Mouse (Mus musculus): ENCODE results near the gene Gm10320. TPM values are rescaled to one million over a fixed set of nuclear protein-coding genes. Genes with fewer than 3 reads are reported as not detected.

Gene Gm10320
- total RNA-seq (2015; ENCODE audit: low replicate concordance) (2.3 and 7.1 TPM in 2 replicates), total RNA-seq (2017; ENCODE audit: low replicate concordance) (not detected in 2 replicates)

GRCm38 (mm10) chr13:98491909-98492308 is at the start of gene Gm10320:
Gene Gm10320, minus strand, starts transcription at chr13:98492001.
- no peak for ATAC-seq (replicated peaks; ENCODE audit: low FRiP score, poor library complexity, severe bottlenecking)

GRCm38 (mm10) chr13:98541601-98542000 is 49.8 kb upstream of the Gm10320 start:
- no peak for ATAC-seq (replicated peaks; ENCODE audit: low FRiP score, poor library complexity, severe bottlenecking)

- ATAC-seq (replicated peaks; ENCODE audit: low FRiP score, poor library complexity, severe bottlenecking), result no peak
Measured at GRCm38 (mm10) chr13:98540206-98540605, 48.4 kb upstream of the Gm10320 start.

GRCm38 (mm10) chr13:98539311-98539710 is 47.5 kb upstream of the Gm10320 start:
- ATAC-seq (replicated peaks; ENCODE audit: low FRiP score, poor library complexity, severe bottlenecking), result no peak

- ATAC-seq (replicated peaks; ENCODE audit: low FRiP score, poor library complexity, severe bottlenecking), result no peak
Measured at GRCm38 (mm10) chr13:98538587-98538986, 46.8 kb upstream of the Gm10320 start.

- no peak for ATAC-seq (replicated peaks; ENCODE audit: low FRiP score, poor library complexity, severe bottlenecking)
Measured at GRCm38 (mm10) chr13:98534913-98535262, 43.1 kb upstream of the Gm10320 start.

GRCm38 (mm10) chr13:98534190-98534912 is 42.5 kb upstream of the Gm10320 start:
- ATAC-seq (replicated peaks; ENCODE audit: low FRiP score, poor library complexity, severe bottlenecking), result no peak

GRCm38 (mm10) chr13:98533415-98533814 is 41.6 kb upstream of the Gm10320 start:
- ATAC-seq (replicated peaks; ENCODE audit: low FRiP score, poor library complexity, severe bottlenecking), result no peak

GRCm38 (mm10) chr13:98532699-98533375 is 41.0 kb upstream of the Gm10320 start:
- ATAC-seq (replicated peaks; ENCODE audit: low FRiP score, poor library complexity, severe bottlenecking), result no peak

GRCm38 (mm10) chr13:98531976-98532375 is 40.2 kb upstream of the Gm10320 start:
- no peak for ATAC-seq (replicated peaks; ENCODE audit: low FRiP score, poor library complexity, severe bottlenecking)

- ATAC-seq (replicated peaks; ENCODE audit: low FRiP score, poor library complexity, severe bottlenecking), result no peak
Measured at GRCm38 (mm10) chr13:98531306-98531705, 39.5 kb upstream of the Gm10320 start.

GRCm38 (mm10) chr13:98523719-98524316 is 32.0 kb upstream of the Gm10320 start:
- no peak for ATAC-seq (replicated peaks; ENCODE audit: low FRiP score, poor library complexity, severe bottlenecking)

GRCm38 (mm10) chr13:98518341-98518740 is 26.5 kb upstream of the Gm10320 start:
- no peak for ATAC-seq (replicated peaks; ENCODE audit: low FRiP score, poor library complexity, severe bottlenecking)

GRCm38 (mm10) chr13:98517666-98518065 is 25.9 kb upstream of the Gm10320 start:
- no peak for ATAC-seq (replicated peaks; ENCODE audit: low FRiP score, poor library complexity, severe bottlenecking)

GRCm38 (mm10) chr13:98516985-98517384 is 25.2 kb upstream of the Gm10320 start:
- no peak for ATAC-seq (replicated peaks; ENCODE audit: low FRiP score, poor library complexity, severe bottlenecking)

GRCm38 (mm10) chr13:98512066-98512465 is 20.3 kb upstream of the Gm10320 start:
- no peak for ATAC-seq (replicated peaks; ENCODE audit: low FRiP score, poor library complexity, severe bottlenecking)

- ATAC-seq (replicated peaks; ENCODE audit: low FRiP score, poor library complexity, severe bottlenecking), result no peak
Measured at GRCm38 (mm10) chr13:98507656-98508055, 15.9 kb upstream of the Gm10320 start.

GRCm38 (mm10) chr13:98506496-98506895 is 14.7 kb upstream of the Gm10320 start:
- no peak for ATAC-seq (replicated peaks; ENCODE audit: low FRiP score, poor library complexity, severe bottlenecking)

- no peak for ATAC-seq (replicated peaks; ENCODE audit: low FRiP score, poor library complexity, severe bottlenecking)
Measured at GRCm38 (mm10) chr13:98505989-98506388, 14.2 kb upstream of the Gm10320 start.

GRCm38 (mm10) chr13:98505489-98505857 is 13.7 kb upstream of the Gm10320 start:
- ATAC-seq (replicated peaks; ENCODE audit: low FRiP score, poor library complexity, severe bottlenecking), result no peak
